Mouse (Mus musculus) gastrocnemius, postnatal 36 days (tissue): ENCODE measurements at regions not wholly inside any gene's neighbourhood (a gene's known extent, or its start where the extent isn't known, plus 50 kb on each side); places are given as distances from the start of the nearest gene placed in this dataset.

Source experiments
- DNase-seq, 2 experiments: peaks; one replicate each; pipeline ENCODE4 v3.0.0; 2022
- intact Hi-C: fragments of 180-260 bp; cut with DNase I; formaldehyde crosslinking; loops from one replicate; pipeline ENCODE4 v1.15.1; 2025

DNA sequence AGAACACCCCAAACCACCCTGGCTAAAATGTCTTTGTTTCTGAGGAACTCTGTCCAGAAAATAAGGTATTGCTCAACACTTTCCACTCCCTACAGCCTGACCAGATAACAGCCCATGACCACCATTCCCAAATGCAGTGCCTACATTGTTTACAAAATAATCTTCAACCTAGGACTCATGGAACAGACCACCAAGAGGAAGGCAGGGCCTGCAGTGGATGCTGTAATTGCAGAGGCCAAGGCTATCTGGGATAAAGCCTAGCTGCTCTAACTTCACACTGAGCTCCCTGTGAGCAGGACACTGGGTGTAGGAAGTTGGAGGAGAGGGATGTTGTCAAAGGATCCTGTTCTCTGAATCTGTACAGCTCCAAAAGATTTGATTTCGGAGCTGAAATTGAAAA lies 126.7 kb upstream of the Zfp648 start:
- intact Hi-C loops = no loop called here
- no peak for DNase-seq

DNA sequence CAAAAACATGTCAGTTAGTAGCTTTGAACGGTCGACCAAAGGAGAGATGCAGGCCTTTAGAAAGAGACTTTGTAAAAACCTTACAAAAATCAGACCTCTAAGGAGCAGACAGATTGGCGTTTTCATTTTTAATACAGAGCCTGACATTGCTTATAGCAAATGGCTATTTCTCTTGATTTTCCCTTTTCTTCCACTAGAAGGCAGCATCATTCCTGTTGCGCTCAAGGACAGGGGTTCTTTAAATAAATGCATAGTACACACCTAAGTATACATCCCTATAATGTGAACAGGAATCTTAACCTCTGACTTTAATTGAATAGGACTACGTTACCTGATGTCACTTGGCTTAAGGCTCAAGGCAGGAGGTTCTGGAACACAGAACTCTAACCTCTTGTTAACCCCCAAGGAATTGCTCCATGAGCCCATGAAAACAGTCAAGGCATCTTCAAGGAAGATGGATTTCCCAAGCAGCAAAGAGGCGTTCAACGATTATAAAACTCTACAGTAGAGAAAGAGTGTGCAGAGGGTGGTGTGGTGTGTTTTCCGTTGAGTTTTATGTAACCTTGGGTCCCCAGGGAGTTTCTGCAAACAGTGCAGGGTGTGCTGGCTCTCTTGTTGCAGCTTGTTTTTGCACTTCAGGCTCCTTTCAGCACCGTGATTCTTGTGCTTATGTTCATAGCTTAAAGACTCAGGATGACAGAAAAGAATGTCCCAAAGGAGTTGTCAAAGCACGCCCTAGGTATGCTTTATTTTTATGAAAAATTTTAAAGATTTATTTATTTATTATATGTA lies 124.1 kb upstream of the Zfp648 start:
- intact Hi-C loops = loop anchor here (1.0 to 5.0 kb wide), 2 partner anchors 41 to 105 kb away; no protein-coding TSS in a partner anchor

DNA sequence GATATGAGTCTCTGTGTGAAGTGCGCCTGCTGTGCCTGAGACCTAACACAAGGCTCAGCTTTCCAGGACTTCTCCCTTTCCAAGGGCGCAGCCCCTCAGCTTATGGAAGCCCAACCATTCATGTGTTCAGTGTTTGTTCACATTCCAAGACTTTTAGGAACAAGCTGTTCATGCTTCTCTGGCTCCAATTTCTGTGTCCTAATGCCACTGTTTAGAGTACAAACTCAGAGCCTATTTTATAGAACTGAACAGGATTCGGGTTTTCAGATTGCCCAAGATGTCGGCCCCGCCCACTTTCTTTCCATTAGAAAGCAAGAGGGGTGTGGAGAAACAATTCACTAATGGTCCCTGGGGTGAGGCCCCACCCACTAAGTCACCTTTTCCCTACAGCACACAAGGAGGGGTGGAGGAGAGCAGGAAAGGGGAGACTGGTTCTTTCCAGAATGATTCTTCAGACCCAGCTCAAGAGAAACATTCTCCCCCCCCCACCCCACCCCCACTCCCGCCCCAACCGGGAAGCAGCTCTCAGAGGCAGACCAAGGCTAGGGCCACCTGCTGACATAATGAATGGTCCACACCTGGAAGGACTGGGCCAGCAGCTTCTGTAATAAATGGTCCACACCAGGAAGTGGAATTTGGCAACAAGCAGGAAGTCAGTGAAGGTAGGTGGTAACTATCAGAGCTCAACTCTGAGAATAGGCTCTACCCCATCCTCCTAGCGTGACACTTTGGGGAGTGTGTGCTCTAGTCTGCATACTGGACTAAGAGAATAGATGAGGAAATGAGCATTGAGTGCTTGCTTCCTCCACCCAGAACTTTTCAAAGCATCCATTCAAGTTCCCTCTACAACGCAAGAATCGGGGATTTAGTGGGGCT lies 120.2 kb upstream of the Zfp648 start:
- intact Hi-C loops = no loop called here
- no peak for DNase-seq

More for the DNA sequence above, 124.1 kb upstream of the Zfp648 start:
- no peak for DNase-seq

DNA sequence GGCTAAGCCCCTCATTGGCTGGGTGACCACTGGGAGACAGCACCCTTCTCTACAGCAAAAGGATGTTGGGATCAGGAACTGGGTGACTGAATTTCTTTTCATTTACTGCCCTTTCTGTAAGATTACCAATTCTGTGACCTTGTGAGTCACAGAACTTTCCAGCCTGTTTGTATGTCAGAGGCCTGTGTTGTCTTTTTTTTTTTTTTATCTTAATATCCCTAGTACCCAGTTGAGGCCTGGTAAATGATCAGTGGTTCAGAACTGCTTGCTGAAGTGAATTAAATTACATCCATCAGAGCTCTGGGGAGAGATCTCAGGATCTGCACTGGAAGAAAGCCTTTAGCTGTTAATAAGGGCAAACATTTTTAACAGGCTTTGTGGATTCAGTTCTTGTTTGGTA lies 114.8 kb upstream of the Zfp648 start:
- no peak for DNase-seq
- intact Hi-C loops = no loop called here

DNA sequence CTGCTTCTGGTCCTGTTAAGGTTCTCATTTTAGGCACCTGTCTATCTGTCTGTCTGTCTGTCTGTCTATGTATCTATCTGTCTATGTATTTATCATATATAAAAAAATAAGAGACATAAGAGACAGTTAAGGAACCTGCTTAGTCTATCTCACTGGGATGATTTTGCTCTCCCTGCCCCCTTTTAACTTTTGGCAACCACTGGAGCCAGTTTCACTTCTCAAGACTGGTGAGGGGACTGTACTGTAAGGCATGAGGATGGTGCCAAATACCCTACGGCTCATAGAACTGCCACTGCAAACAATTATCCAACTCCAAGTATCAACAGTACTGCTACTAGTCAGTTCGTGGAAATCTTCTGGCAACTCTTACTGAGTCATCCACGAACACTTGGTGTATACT lies 111.2 kb upstream of the Zfp648 start:
- no peak for DNase-seq
- intact Hi-C loops = no loop called here

DNA sequence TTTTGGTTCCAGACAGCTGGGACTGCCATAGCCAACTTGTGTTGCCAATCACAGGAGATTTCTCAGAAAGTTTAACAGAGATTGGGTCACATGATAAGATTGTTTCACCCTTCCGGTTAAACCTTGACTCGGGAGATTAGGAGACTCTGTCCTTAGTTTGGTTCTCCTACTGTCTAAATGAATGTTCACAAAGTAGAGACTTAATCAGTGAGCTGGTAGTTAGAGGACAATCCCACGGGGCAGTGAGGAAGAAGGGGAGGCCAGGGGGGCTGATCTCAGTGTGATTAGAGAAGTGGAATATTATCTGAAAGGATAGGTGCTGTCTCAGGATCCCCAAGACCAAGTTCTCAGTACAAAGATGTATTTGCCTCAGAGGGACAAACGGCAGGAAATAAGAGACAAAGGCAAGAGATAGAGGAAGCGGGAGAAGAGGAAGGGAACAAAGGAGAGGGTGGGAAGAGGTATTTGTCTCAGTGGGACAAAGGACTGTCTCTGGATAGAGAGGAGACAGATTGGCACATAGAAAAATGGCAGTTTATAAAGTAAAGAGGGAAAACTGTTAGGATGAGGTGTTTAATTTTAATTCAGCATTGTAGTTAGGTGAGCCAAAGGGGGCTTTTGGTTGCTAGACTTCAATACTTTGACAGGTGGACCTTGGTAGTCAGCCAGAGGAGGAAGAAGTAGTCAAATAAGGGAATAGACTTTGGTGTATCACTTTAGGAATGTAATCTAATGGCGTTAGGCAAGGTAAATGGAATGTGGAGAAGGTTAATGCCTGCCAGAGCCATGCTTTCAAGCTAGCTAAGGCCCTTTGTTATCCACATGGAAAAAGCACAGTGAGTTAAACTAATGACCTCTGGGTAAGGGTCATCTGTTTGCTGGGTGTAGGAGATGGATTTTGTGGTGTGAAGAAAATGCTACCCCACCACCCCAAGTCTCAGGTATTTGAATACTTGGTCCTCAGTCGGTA lies 110.2 kb upstream of the Zfp648 start:
- DNase-seq = no peak
- intact Hi-C loops = no loop called here

DNA sequence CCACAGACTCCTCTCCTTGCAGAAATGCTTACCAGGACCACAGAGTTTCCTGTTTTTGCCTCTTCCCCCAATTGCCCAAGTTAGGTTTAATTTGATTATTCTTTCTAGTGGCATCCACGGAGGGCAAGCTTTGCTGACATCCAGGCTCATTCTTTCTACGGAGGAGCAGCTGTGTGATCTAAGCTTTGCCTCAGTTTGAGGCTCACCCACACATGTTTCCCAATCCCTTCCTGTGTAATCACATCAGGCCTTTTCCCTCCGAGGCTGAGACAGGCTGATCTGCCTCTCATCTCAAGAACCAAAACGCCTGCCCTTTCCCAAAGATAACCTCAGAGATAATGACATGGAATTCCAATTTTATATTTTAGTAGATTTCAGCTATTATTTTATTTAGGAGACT lies 107.4 kb upstream of the Zfp648 start:
- DNase-seq = no peak
- intact Hi-C loops = no loop called here

DNA sequence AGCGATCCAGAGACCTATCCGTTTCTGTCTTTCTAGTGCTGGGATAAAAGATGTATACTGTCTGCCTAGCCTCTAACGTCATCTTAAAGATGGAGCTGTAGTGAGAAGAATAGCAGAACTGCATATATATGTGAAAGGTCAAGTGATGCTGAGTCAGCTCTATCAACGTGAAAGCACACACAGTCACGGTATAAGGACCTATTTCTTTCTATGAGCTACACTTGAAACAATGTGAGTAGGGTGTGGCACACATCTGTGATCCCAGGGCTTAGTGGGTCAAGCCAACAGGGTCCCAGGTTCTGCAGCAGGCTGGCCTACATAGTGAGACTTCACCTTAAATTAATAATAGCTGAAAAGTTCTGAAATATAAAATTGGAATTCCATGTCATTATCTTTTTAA lies 106.6 kb upstream of the Zfp648 start:
- DNase-seq = no peak
- intact Hi-C loops = no loop called here

DNA sequence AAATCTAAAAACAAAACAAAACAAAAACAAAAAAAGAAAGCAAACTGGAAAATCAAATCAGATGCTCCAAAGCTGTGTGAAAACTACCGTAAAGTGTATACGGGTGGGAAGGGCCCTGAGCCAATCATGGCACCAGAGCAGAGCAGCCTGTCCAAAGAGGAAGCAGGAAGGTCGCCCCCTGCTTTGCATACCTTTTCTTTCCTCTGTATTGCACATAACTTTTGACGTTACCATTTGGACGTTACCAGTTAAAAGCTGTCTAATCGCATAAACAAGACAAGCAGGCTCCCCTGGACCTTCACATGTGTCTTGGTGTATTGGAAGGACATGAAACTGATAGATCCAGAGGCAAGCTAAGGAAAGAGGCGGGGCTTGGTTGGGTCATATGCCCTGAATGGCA lies 104.9 kb upstream of the Zfp648 start:
- DNase-seq = no peak
- intact Hi-C loops = no loop called here

DNA sequence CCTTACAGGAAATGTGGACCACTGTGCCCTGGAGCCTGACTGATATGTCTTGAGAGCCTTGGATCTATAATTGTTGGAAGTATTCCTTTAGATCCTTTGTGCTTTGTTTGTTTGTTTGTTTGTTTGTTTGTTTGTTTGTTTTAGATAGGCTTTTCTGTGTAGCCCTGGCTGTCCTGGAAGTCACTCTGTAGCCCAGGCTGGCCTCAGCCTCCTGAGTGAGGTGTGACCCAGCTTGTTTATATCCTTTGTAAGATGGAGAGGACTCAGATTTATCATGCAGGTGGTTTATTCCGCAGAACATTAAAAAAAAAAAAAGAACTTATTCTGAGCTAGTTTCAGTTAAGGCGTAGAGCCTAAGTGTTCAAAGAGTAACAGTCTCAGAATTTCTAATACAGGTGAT lies 104.1 kb upstream of the Zfp648 start:
- intact Hi-C loops = no loop called here
- no peak for DNase-seq

DNA sequence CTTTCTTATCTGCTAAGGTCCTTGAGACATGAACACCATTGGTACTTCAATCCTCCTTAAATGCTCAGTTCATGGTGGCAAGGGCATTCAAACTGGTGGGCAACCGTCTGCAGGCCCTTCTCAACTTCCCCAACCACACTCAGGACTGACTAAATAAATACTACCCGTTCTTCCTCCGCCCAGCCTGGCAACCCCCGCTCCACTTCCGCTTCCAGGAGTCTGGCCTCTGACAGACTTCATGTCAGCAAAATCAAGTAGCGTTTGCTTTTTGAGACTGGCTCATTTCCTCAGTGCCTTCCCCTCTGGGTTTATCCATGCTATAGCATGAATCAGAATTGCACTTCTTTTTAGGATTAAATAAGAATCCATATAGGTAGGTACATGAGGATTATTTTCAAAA lies 103.3 kb upstream of the Zfp648 start:
- no peak for DNase-seq
- intact Hi-C loops = no loop called here

DNA sequence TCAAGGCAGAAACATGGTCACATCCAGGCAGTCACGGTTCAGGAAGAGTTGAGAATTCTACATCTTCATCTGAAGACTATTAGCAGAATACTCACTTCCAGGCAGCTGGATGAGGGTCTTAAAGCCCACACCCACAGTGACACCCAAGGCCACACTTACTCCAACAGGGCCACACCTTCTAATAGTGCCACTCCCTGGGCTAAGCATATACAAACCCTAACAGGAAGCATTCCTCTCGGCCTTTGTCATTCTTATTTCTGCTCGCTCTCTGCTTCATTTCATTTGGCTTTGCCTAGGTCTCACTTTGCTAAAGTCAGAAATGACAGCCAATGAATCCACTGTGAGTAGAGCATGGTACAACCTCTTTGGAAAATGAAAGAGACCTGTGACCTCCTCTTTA lies 100.4 kb upstream of the Zfp648 start:
- no peak for DNase-seq
- intact Hi-C loops = no loop called here

DNA sequence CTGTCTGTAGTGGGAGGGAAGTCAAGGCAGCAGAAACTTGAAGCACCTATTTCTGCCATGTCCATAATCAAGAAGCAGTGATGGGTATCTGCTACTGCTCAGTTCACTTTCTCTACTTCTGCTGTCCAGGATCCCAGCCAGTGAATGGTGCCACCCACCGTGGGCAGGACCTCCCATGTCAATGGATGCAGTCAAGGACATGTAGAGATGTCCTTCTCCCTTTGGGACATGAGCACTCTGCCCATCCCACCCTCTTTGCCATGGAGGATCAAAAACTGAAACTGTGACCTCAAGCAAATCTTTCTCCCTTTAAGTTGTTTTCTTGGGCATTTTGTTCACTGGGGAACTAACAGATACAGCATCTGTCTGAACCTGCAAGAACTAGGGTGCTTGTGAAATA lies 99.6 kb upstream of the Zfp648 start:
- intact Hi-C loops = no loop called here

DNA sequence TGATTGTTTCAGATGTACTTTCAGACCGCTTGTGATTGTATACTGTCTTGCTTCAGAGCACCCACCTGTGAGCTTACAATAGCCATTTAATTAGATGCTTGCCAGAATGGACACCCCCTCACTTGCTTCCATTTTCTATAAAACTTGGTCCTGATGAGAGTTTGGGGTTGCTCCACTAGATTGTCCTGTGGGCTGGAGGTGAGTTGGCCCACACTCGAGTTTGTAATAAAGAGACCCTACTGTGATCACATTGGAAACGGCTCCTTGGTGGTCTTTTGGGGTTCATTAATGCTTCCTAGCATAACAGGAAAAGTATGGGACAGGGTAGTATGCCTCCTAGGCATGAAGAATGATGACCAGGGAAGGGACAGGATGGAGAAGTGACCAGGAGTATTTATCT lies 98.8 kb upstream of the Zfp648 start:
- intact Hi-C loops = no loop called here
- no peak for DNase-seq

More for the DNA sequence above, 99.6 kb upstream of the Zfp648 start:
- no peak for DNase-seq

DNA sequence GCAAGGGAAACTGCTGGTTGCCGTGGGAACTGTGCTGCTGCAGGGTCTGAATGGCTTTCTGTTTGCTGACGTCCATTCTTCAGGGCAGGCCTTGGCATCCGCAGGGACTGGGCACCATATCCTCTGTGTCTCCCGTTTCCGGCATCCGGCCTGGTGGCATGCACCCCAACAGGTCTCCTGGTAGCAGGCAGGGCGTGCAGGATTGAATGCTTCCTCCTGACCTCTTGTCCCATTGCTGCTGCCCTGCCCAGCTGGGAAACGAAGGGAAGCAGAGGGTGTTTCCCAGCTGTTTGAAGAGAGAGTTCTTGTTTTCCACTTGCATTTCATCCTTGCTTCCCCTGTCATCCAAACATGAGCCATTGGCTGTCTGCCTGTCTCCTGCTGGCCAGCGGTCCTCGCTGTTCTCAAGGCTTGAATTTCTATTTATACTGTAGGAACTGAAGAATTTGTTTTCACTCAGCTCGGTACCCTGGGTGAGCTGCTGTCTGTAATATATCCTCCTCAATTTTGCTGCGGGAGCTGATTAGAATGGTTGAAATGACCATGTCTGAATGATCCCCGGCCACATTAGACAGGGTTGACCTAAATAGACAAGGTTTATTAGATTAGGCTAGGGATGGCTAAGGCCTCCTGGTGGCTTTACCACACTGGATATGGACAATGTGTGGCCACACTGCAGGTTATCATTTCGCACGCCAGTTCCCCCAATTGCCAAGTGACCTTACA lies 98.0 kb upstream of the Zfp648 start:
- intact Hi-C loops = no loop called here
- peak; percentile 80 to 81 for DNase-seq

DNA sequence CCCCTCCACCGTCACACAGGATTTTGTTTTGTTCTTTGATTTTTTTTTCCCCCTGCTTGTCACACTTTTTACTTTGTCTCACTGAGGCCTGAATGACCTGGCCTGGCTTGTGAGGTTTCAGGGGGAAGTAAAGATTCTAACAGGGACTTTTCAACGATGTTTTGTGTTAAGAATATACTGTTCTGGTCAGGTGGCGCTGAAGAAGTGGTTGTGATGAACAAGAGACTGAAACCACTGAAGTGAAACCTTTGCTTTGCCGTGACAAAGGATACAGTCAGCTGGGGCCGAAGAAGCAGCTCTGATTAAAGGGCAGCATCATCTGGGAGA lies 97.4 kb upstream of the Zfp648 start:
- DNase-seq = no peak
- intact Hi-C loops = no loop called here

DNA sequence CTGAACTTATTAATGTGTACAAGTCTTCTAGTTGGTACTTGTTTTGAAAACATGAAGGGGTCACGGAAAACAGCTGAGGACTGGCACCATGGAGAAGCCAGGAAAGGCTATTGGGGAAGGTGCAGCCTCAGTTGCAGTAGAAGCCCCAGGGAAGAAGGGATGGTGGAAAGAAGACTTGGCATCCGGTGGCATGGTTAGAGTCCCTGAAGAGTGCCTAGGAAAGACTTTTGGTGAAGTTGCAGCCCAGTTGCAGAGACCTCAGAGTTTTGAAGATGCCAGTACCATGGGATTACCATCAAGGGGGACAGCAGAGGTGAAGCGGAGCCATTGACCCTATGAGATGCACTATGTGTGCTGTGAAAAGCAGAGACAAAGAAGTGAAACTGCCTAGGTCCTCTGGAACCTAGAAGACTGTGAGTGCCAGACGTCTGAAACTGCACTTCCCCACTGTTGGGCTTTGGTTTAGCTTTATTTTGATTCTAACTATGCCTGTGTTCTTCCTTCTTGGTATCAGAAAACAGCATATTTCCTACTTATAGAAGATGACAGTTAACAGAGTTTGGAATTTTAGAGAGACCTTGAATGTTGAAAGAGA lies 96.9 kb upstream of the Zfp648 start:
- intact Hi-C loops = no loop called here

DNA sequence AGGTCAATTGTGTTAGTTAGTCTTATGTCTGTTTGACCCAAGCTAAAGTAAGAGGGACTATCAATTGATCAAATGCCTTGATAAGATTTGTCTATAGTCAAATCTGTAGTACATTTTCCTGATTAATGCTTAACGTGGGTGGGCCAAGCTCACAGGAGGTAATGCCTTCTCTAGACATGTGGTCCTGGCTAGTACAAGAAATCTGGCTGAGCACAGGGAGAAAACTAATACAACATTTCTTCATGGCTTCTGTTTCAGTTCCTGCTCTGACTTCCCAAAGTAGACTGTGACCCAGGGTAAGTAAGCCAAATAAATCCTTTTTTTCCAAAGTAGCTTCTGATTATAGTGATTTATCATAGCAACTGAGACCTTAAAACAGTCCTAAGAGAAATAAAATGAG lies 96.2 kb upstream of the Zfp648 start:
- DNase-seq = no peak
- intact Hi-C loops = no loop called here

More for the DNA sequence above, 96.9 kb upstream of the Zfp648 start:
- DNase-seq = no peak

DNA sequence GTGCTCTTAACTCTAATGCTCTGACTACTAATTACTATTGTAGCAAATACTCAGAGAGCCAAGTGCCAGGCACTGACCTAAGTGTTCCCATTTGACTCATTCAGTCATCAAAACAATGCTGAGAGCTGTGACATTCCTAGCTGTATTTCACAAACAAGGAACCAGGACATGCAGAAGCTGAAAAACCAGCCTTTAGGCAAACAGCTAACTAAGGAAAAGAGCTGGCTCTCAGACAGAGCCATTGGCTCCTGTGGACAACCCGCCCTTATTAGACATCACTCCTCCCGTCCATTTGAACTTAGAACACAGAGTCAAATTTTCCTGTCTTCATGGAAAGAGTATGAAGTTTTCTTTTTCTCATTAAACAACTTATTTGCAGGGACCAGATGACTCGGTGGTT lies 88.5 kb upstream of the Zfp648 start:
- intact Hi-C loops = no loop called here
- no peak for DNase-seq
